Mouse (Mus musculus) intestine, embryonic 15.5 days (tissue): ENCODE data around the gene Kcnip4. TPM values are rescaled to one million over a fixed set of nuclear protein-coding genes. Genes with fewer than 3 reads are reported as not detected.
A peak's percentile ranks its signal among the peaks of the same experiment; 100 is the strongest.

Experiments
- ATAC-seq: fragments of 200-750 bp; cut with Nextera tagmentation; 2 replicates; pipeline ENCODE4 v1.8.0; 2017; ENCODE audit warnings: moderate TSS enrichment, moderate library complexity
- H3K27ac ChIP-seq: fragments of 300-500 bp; sonication (generic); 2 replicates; pipeline ENCODE4 v1.5.1; 2015; ENCODE audit warnings: mild to moderate bottlenecking, inconsistent platforms
- H3K27me3 ChIP-seq: fragments of 300-500 bp; sonication (generic); replicated peaks from 2 replicates; pipeline ENCODE4 v1.6.1; 2015; ENCODE audit warnings: inconsistent platforms
- H3K36me3 ChIP-seq: fragments of 300-500 bp; sonication (generic); 2 replicates; pipeline ENCODE4 v1.6.1; 2015; ENCODE audit warnings: inconsistent platforms
- H3K4me1 ChIP-seq: fragments of 300-500 bp; sonication (generic); replicated peaks from 2 replicates; pipeline ENCODE4 v1.6.1; 2015; ENCODE audit warnings: inconsistent platforms
- H3K4me2 ChIP-seq: fragments of 300-500 bp; sonication (generic); replicated peaks from 2 replicates; pipeline ENCODE4 v1.6.1; 2015; ENCODE audit warnings: mild to moderate bottlenecking, inconsistent platforms
- H3K4me3 ChIP-seq: fragments of 300-500 bp; sonication (generic); replicated peaks from 2 replicates; pipeline ENCODE4 v1.5.1; 2015; ENCODE audit warnings: inconsistent platforms
- H3K9ac ChIP-seq: fragments of 300-500 bp; sonication (generic); 2 replicates; pipeline ENCODE4 v1.6.1; 2015; ENCODE audit warnings: inconsistent platforms
- H3K9me3 ChIP-seq: fragments of 300-500 bp; sonication (generic); 2 replicates; pipeline ENCODE4 v1.6.1; 2016; ENCODE audit warnings: inconsistent platforms
- WGBS: fragments of 180-500 bp; shearing (Covaris S2); methylation state at CpG from one replicate; pipeline ENCODE4 v1.1.7; 2015; 5-methylcytosine and 5-hydroxymethylcytosine counted together
- polyA plus RNA-seq: library from polyadenylated mRNA; unstranded; fragments of >200 nt; fragmentation: Nextera tagmentation; extraction: Ambion mirVana; gene quantifications from 2 replicates; pipeline ENCODE4 v1.2.1, GENCODE M21; 2015

Gene Kcnip4
- polyA plus RNA-seq, 1 experiment from 2014 or later, result 3.0 TPM

GRCm38 (mm10) chr5:48599481-48600040 is 925.1 kb downstream of the Kcnip4 start:
- Histone ChIP-seq H3K9me3 (no peaks in the 10 kb centered on the region), H3K4me1 (peaks cover 6% of the 10 kb centered on the region; the same call in 1 of the 2 replicates), H3K27ac (no peak overlapping the region), H3K36me3 (no peaks in the 10 kb centered on the region), H3K4me3 (peak overlapping the region; percentile 5; the same call in 1 of the 2 replicates), H3K9ac (no peak overlapping the region), H3K27me3 (no peaks in the 10 kb centered on the region), H3K4me2 (peak overlapping the region; percentile 49)
- WGBS, result 1% methylated on average over 12 of the region's 12 CpGs
- peak; percentile 43; the same call in 1 of the 2 replicates for ATAC-seq

- no peak for ATAC-seq
- no peak overlapping the region for H3K27ac ChIP-seq
- H3K36me3 ChIP-seq, result no peaks in the 10 kb centered on the region
- no peak overlapping the region for H3K4me3 ChIP-seq
- H3K4me1 ChIP-seq, result no peaks in the 10 kb centered on the region
- no peaks in the 10 kb centered on the region for H3K27me3 ChIP-seq
- H3K9ac ChIP-seq, result no peak overlapping the region
- H3K4me2 ChIP-seq, result no peak overlapping the region
- no peaks in the 10 kb centered on the region for H3K9me3 ChIP-seq
These were observed 936.7 kb downstream of the Kcnip4 start for GRCm38 (mm10) chr5:48588014-48588413.

- no peak for ATAC-seq
- Histone ChIP-seq H3K9ac (no peak overlapping the region), H3K36me3 (no peaks in the 10 kb centered on the region), H3K9me3 (no peaks in the 10 kb centered on the region), H3K4me1 (no peaks in the 10 kb centered on the region), H3K4me2 (no peak overlapping the region), H3K27ac (no peak overlapping the region), H3K4me3 (no peak overlapping the region), H3K27me3 (no peaks in the 10 kb centered on the region)
- WGBS, result 23% methylated on average over 1 of the region's 1 CpGs
These were observed 941.3 kb downstream of the Kcnip4 start for GRCm38 (mm10) chr5:48583431-48583830.

- Histone ChIP-seq H3K9me3 (no peaks in the 10 kb centered on the region), H3K4me3 (no peak overlapping the region), H3K36me3 (no peaks in the 10 kb centered on the region), H3K4me2 (no peak overlapping the region), H3K4me1 (no peaks in the 10 kb centered on the region), H3K27ac (no peak overlapping the region), H3K9ac (no peak overlapping the region), H3K27me3 (no peaks in the 10 kb centered on the region)
- ATAC-seq, result no peak
- WGBS, result 62% methylated on average over 3 of the region's 3 CpGs
These were observed 960.6 kb downstream of the Kcnip4 start for GRCm38 (mm10) chr5:48563996-48564587.

GRCm38 (mm10) chr5:48551753-48552152 is 973.0 kb downstream of the Kcnip4 start:
- WGBS, result 72% methylated on average over 4 of the region's 4 CpGs
- H3K27me3 ChIP-seq, result no peaks in the 10 kb centered on the region
- H3K27ac ChIP-seq, result no peak overlapping the region
- H3K4me2 ChIP-seq, result no peak overlapping the region
- no peaks in the 10 kb centered on the region for H3K9me3 ChIP-seq
- H3K4me3 ChIP-seq, result no peak overlapping the region
- H3K4me1 ChIP-seq, result no peaks in the 10 kb centered on the region
- ATAC-seq, result no peak
- no peak overlapping the region for H3K9ac ChIP-seq
- no peaks in the 10 kb centered on the region for H3K36me3 ChIP-seq

GRCm38 (mm10) chr5:48545825-48546224 is 978.9 kb downstream of the Kcnip4 start:
- Histone ChIP-seq H3K4me1 (no peaks in the 10 kb centered on the region), H3K9ac (no peak overlapping the region)

GRCm38 (mm10) chr5:48544784-48545734 is 979.6 kb downstream of the Kcnip4 start:
- no peak for ATAC-seq

More at GRCm38 (mm10) chr5:48545825-48546224, 978.9 kb downstream of the Kcnip4 start:
- no peak overlapping the region for H3K4me3 ChIP-seq
- no peak overlapping the region for H3K4me2 ChIP-seq
- no peaks in the 10 kb centered on the region for H3K27me3 ChIP-seq
- H3K9me3 ChIP-seq, result no peaks in the 10 kb centered on the region
- H3K36me3 ChIP-seq, result no peaks in the 10 kb centered on the region
- ATAC-seq, result no peak
- no peak overlapping the region for H3K27ac ChIP-seq
- WGBS, result 72% methylated on average over 3 of the region's 3 CpGs

GRCm38 (mm10) chr5:48518035-48518434 is 1006.7 kb downstream of the Kcnip4 start:
- ATAC-seq, result no peak
- H3K9me3 ChIP-seq, result no peaks in the 10 kb centered on the region
- WGBS, result 85% methylated on average over 4 of the region's 4 CpGs

More at GRCm38 (mm10) chr5:48544784-48545734, 979.6 kb downstream of the Kcnip4 start:
- H3K27ac ChIP-seq, result no peak overlapping the region
- no peak overlapping the region for H3K4me2 ChIP-seq
- H3K27me3 ChIP-seq, result no peaks in the 10 kb centered on the region
- H3K4me3 ChIP-seq, result no peak overlapping the region
- H3K9ac ChIP-seq, result no peak overlapping the region
- 49% methylated on average over 5 of the region's 5 CpGs for WGBS
- H3K9me3 ChIP-seq, result no peaks in the 10 kb centered on the region
- H3K36me3 ChIP-seq, result no peaks in the 10 kb centered on the region
- no peaks in the 10 kb centered on the region for H3K4me1 ChIP-seq

GRCm38 (mm10) chr5:48513354-48513753 is 1011.4 kb downstream of the Kcnip4 start:
- Histone ChIP-seq H3K9ac (no peak overlapping the region), H3K4me1 (no peaks in the 10 kb centered on the region), H3K4me3 (no peak overlapping the region), H3K36me3 (no peaks in the 10 kb centered on the region), H3K9me3 (no peaks in the 10 kb centered on the region), H3K4me2 (no peak overlapping the region), H3K27me3 (no peaks in the 10 kb centered on the region), H3K27ac (no peak overlapping the region)
- ATAC-seq, result no peak
- WGBS, result 97% methylated on average over 1 of the region's 1 CpGs

More at GRCm38 (mm10) chr5:48518035-48518434, 1006.7 kb downstream of the Kcnip4 start:
- Histone ChIP-seq H3K4me1 (no peaks in the 10 kb centered on the region), H3K27ac (no peak overlapping the region), H3K9ac (no peak overlapping the region), H3K4me3 (no peak overlapping the region), H3K27me3 (no peaks in the 10 kb centered on the region), H3K4me2 (no peak overlapping the region), H3K36me3 (no peaks in the 10 kb centered on the region)

- Histone ChIP-seq H3K9ac (no peak overlapping the region), H3K9me3 (no peaks in the 10 kb centered on the region), H3K4me3 (no peak overlapping the region), H3K27me3 (no peaks in the 10 kb centered on the region), H3K4me1 (no peaks in the 10 kb centered on the region), H3K4me2 (no peak overlapping the region), H3K27ac (no peak overlapping the region), H3K36me3 (no peaks in the 10 kb centered on the region)
- ATAC-seq, result no peak
- 55% methylated on average over 1 of the region's 1 CpGs for WGBS
These were observed 1013.4 kb downstream of the Kcnip4 start for GRCm38 (mm10) chr5:48511357-48511756.

- Histone ChIP-seq H3K27me3 (no peaks in the 10 kb centered on the region), H3K4me2 (no peak overlapping the region), H3K36me3 (no peaks in the 10 kb centered on the region), H3K27ac (no peak overlapping the region), H3K4me1 (no peaks in the 10 kb centered on the region), H3K4me3 (no peak overlapping the region), H3K9me3 (no peaks in the 10 kb centered on the region), H3K9ac (no peak overlapping the region)
- ATAC-seq, result no peak
- 78% methylated on average over 12 of the region's 12 CpGs for WGBS
These were observed 1014.5 kb downstream of the Kcnip4 start for GRCm38 (mm10) chr5:48510241-48510640.

- H3K27me3 ChIP-seq, result no peaks in the 10 kb centered on the region
- no peak for ATAC-seq
- 63% methylated on average over 18 of the region's 18 CpGs for WGBS
- no peak overlapping the region for H3K27ac ChIP-seq
- H3K4me2 ChIP-seq, result peak overlapping the region; percentile 26; the same call in 1 of the 2 replicates
- no peak overlapping the region for H3K4me3 ChIP-seq
- no peaks in the 10 kb centered on the region for H3K36me3 ChIP-seq
- no peaks in the 10 kb centered on the region for H3K4me1 ChIP-seq
- no peaks in the 10 kb centered on the region for H3K9me3 ChIP-seq
- no peak overlapping the region for H3K9ac ChIP-seq
These were observed 1015.3 kb downstream of the Kcnip4 start for GRCm38 (mm10) chr5:48509194-48509930.
